Comparison of ENCODE assay signal across 11 mouse cellular contexts in the genomic region with DNA sequence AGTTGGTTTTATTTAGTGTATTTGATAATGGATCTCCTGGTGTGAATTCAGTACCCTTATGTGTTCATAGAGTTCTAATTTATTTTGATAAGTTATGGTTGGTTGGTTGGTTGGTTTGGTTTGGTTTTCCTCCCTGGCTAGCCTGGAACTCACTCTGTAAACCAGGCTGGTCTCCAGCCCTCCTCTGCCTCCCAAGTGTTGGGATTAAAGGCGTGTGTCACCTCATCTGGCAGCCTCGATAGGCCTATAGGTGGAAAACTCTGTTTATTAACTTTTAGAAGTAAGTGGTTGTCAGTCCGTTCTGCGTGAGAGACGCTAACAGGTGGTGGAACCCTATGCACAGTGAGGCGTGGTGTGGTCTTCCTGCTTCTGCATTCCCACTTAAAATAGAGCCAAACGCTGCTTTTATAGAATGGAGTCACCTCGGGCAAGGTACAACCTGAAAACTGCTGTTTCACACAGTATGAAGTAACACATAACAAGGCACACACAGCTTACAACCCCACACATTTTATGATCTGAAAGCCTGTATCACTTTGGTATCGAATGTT. TPM values are rescaled to one million over a fixed set of nuclear protein-coding genes. Genes with fewer than 3 reads are reported as not detected.
A peak's percentile ranks its signal among the peaks of the same experiment; 100 is the strongest.
DNase-seq lines count a peak whose midpoint lies in the region; ATAC-seq and TF ChIP-seq lines count a peak whose summit lies in the region.
"Had no signal": no experiment of that assay in that cellular context is flagged by ENCODE, and none has a peak within 500 bp of the region (broad histone marks: within the 10 kb centered on the region; RNA-seq: fewer than 3 reads in every experiment).

No protein-coding gene starts in this region.

- peaks cover 13% of the 10 kb centered on the region for H3K4me1 ChIP-seq in kidney, adult 2 months (ENCODE audit: control insufficient read depth, insufficient read depth, low read length)
- peaks cover 17% of the 10 kb centered on the region for H3K4me1 ChIP-seq in kidney, embryonic 16.5 days (ENCODE audit: insufficient read depth, low read length)
- H3K4me1 ChIP-seq in ES-Bruce4 (ENCODE audit: control insufficient read depth, insufficient read depth, low read length): no peaks in the 10 kb centered on the region
- H3K4me1 ChIP-seq in hindbrain, embryonic 12.5 days: peaks cover 20% of the 10 kb centered on the region
- peaks cover 19% of the 10 kb centered on the region for H3K4me1 ChIP-seq in midbrain, embryonic 13.5 days (replicated peaks)

- no peak overlapping the region for H3K4me3 ChIP-seq in kidney, adult 2 months (ENCODE audit: insufficient read depth, low read depth, low read length)
- H3K4me3 ChIP-seq in kidney, embryonic 16.5 days (ENCODE audit: low read length): no peak overlapping the region
- H3K4me3 ChIP-seq in ES-Bruce4 (ENCODE audit: low read depth, low read length): no peak overlapping the region
- no peak overlapping the region for H3K4me3 ChIP-seq in hindbrain, embryonic 12.5 days
- H3K4me3 ChIP-seq in midbrain, embryonic 13.5 days (replicated peaks): no peak overlapping the region
- H3K4me3 ChIP-seq in left cerebral cortex, adult 2 months: no peak overlapping the region

- no peaks in the 10 kb centered on the region for H3K36me3 ChIP-seq in kidney, adult 2 months (ENCODE audit: control insufficient read depth, insufficient read depth, low read length)
- no peaks in the 10 kb centered on the region for H3K36me3 ChIP-seq in kidney, embryonic 16.5 days (ENCODE audit: insufficient read depth, low read length)
- H3K36me3 ChIP-seq in ES-Bruce4 (ENCODE audit: control insufficient read depth, insufficient read depth, low read length, poor library complexity, severe bottlenecking): no peaks in the 10 kb centered on the region
- H3K36me3 ChIP-seq in hindbrain, embryonic 12.5 days: no peaks in the 10 kb centered on the region
- no peaks in the 10 kb centered on the region for H3K36me3 ChIP-seq in midbrain, embryonic 13.5 days

- ATAC-seq in kidney, embryonic 16.5 days (ENCODE audit: low FRiP score, low TSS enrichment): no peak
- no peak for ATAC-seq in hindbrain, embryonic 12.5 days (ENCODE audit: low FRiP score)
- no peak for ATAC-seq in midbrain, embryonic 13.5 days

- WGBS in kidney, adult 2 months: 73% methylated on average over 9 of the region's 9 CpGs
- WGBS in kidney, embryonic 16.5 days: 90% methylated on average over 9 of the region's 9 CpGs
- 98% methylated on average over 9 of the region's 9 CpGs for WGBS in hindbrain, embryonic 12.5 days
- 94% methylated on average over 9 of the region's 9 CpGs for WGBS in midbrain, embryonic 13.5 days

- no peak overlapping the region for H3K4me2 ChIP-seq in kidney, embryonic 16.5 days (replicated peaks; ENCODE audit: low read depth, low read length)
- H3K4me2 ChIP-seq in hindbrain, embryonic 12.5 days (replicated peaks): peak overlapping the region; percentile 73; the same call in 1 of the 2 replicates
- H3K4me2 ChIP-seq in midbrain, embryonic 13.5 days (replicated peaks): peak overlapping the region; percentile 66

- no peak for TF ChIP-seq CTCF in kidney, adult 2 months (conservative IDR thresholded peaks at IDR 0.05; ENCODE audit: insufficient read depth, insufficient read length, low read depth, low read length)
- no peak for TF ChIP-seq CTCF in ES-Bruce4 (IDR thresholded peaks at IDR 0.05; ENCODE audit: low read depth, low read length)
- TF ChIP-seq CTCF in left cerebral cortex, adult 2 months (IDR thresholded peaks at IDR 0.05): no peak

- H3K9ac ChIP-seq in kidney, embryonic 16.5 days (replicated peaks; ENCODE audit: low read length): no peak overlapping the region
- peak overlapping the region; percentile 81 for H3K9ac ChIP-seq in ES-Bruce4 (ENCODE audit: low read depth, poor library complexity, severe bottlenecking)
- no peak overlapping the region for H3K9ac ChIP-seq in hindbrain, embryonic 12.5 days
- no peak overlapping the region; the same call in 1 of the 2 replicates for H3K9ac ChIP-seq in midbrain, embryonic 13.5 days (replicated peaks)

- peak overlapping the region; percentile 73; the same call in 1 of the 2 replicates for H3K27ac ChIP-seq in kidney, adult 2 months (ENCODE audit: insufficient read depth, low read depth, low read length)
- no peak overlapping the region for H3K27ac ChIP-seq in kidney, embryonic 16.5 days (ENCODE audit: low read length)
- H3K27ac ChIP-seq in ES-Bruce4 (ENCODE audit: insufficient read depth, low read length): no peak overlapping the region
- no peak overlapping the region for H3K27ac ChIP-seq in hindbrain, embryonic 12.5 days
- no peak overlapping the region for H3K27ac ChIP-seq in midbrain, embryonic 13.5 days
- H3K27ac ChIP-seq in left cerebral cortex, adult 2 months: no peak overlapping the region

- no peak for TF ChIP-seq EP300 in ES-Bruce4 (IDR thresholded peaks at IDR 0.05; ENCODE audit: insufficient read depth, low read depth, low read length)

- H3K9me3 ChIP-seq in kidney, embryonic 16.5 days (ENCODE audit: low read length): no peaks in the 10 kb centered on the region
- no peaks in the 10 kb centered on the region for H3K9me3 ChIP-seq in ES-Bruce4 (replicated peaks; ENCODE audit: control insufficient read depth, insufficient read depth, low read length, poor library complexity, severe bottlenecking)
- no peaks in the 10 kb centered on the region for H3K9me3 ChIP-seq in hindbrain, embryonic 12.5 days (replicated peaks)
- no peaks in the 10 kb centered on the region for H3K9me3 ChIP-seq in midbrain, embryonic 13.5 days

- H3K27me3 ChIP-seq in kidney, adult 2 months (replicated peaks; ENCODE audit: control insufficient read depth, insufficient read depth, low read length): no peaks in the 10 kb centered on the region
- H3K27me3 ChIP-seq in kidney, embryonic 16.5 days (ENCODE audit: insufficient read depth, low read length): no peaks in the 10 kb centered on the region
- no peaks in the 10 kb centered on the region for H3K27me3 ChIP-seq in ES-Bruce4 (ENCODE audit: control insufficient read depth, insufficient read depth, low read length, poor library complexity, severe bottlenecking)
- no peaks in the 10 kb centered on the region for H3K27me3 ChIP-seq in hindbrain, embryonic 12.5 days
- no peaks in the 10 kb centered on the region for H3K27me3 ChIP-seq in midbrain, embryonic 13.5 days

- intact Hi-C loops in left cerebral cortex, adult 2 months (cut with DNase I): no loop called here

- DNase-seq in kidney, adult 2 months: no peak
- no peak for DNase-seq in MN1 (ENCODE audit: low spot score)
- DNase-seq in left cerebral cortex, adult 2 months (ENCODE audit: extremely low spot score in 1 of 2, low spot score in 2 of 2): no peak
- DNase-seq in kidney, postnatal 4 days: no peak
- DNase-seq: cerebellum, adult 11-12 months; thymus, postnatal 25 days had no signal

- TF ChIP-seq POLR2A in kidney, adult 2 months (IDR thresholded peaks at IDR 0.05; ENCODE audit: low read depth, low read length): no peak
- TF ChIP-seq POLR2A in ES-Bruce4 (IDR thresholded peaks at IDR 0.05; ENCODE audit: insufficient read depth, low read length): no peak

RNA-seq across cellular contexts. Expression of gene BC004004, which starts 1.6 kb away (rescaled TPM):
- 219 and 228 TPM in 2 replicates for polyA plus RNA-seq in kidney, adult 2 months (2012; rRNA removed)
- 85.6 TPM in 2 replicates for polyA plus RNA-seq in kidney, embryonic 16.5 days (2015; fragmentation: Nextera tagmentation; extraction: Ambion mirVana)
- 39.5 and 54.0 TPM in 2 replicates for polyA plus RNA-seq in ES-Bruce4 (2011; ENCODE audit: insufficient read depth, insufficient read length, low read depth, missing spikeins)
- 72.5 and 76.9 TPM in 2 replicates for polyA plus RNA-seq in hindbrain, embryonic 12.5 days (2016; fragmentation: Nextera tagmentation; extraction: Ambion mirVana)
- polyA plus RNA-seq in midbrain, embryonic 13.5 days (2015; fragmentation: Nextera tagmentation; extraction: Ambion mirVana): 99.1 and 105 TPM in 2 replicates
- 10 to 100 TPM; 78.9 to 85.0 TPM for total RNA-seq in left cerebral cortex, adult 2 months (2021)

RNA-seq across cellular contexts. Expression of gene Ppil1, which starts 6.2 kb away (rescaled TPM):
- polyA plus RNA-seq in kidney, adult 2 months (2012; rRNA removed): 21.5 and 23.5 TPM in 2 replicates
- polyA plus RNA-seq in kidney, embryonic 16.5 days (2015; fragmentation: Nextera tagmentation; extraction: Ambion mirVana): 167 and 186 TPM in 2 replicates
- polyA plus RNA-seq in ES-Bruce4 (2011; ENCODE audit: insufficient read depth, insufficient read length, low read depth, missing spikeins): 92.7 and 101 TPM in 2 replicates
- 102 and 105 TPM in 2 replicates for polyA plus RNA-seq in hindbrain, embryonic 12.5 days (2016; fragmentation: Nextera tagmentation; extraction: Ambion mirVana)
- 120 and 128 TPM in 2 replicates for polyA plus RNA-seq in midbrain, embryonic 13.5 days (2015; fragmentation: Nextera tagmentation; extraction: Ambion mirVana)
- 10 to 100 TPM; 19.8 to 20.0 TPM for total RNA-seq in left cerebral cortex, adult 2 months (2021)

RNA-seq across cellular contexts. Expression of gene Cpne5, which starts 32.3 kb away (rescaled TPM):
- polyA plus RNA-seq in kidney, adult 2 months (2012; rRNA removed): 0.78 and 1.2 TPM in 2 replicates
- polyA plus RNA-seq in kidney, embryonic 16.5 days (2015; fragmentation: Nextera tagmentation; extraction: Ambion mirVana): 8.2 and 10.0 TPM in 2 replicates
- 1.8 and 4.4 TPM in 2 replicates for polyA plus RNA-seq in ES-Bruce4 (2011; ENCODE audit: insufficient read depth, insufficient read length, low read depth, missing spikeins)
- 6.0 and 6.1 TPM in 2 replicates for polyA plus RNA-seq in hindbrain, embryonic 12.5 days (2016; fragmentation: Nextera tagmentation; extraction: Ambion mirVana)
- polyA plus RNA-seq in midbrain, embryonic 13.5 days (2015; fragmentation: Nextera tagmentation; extraction: Ambion mirVana): 20.5 and 22.0 TPM in 2 replicates
- total RNA-seq in left cerebral cortex, adult 2 months (2021): 100 to 1,000 TPM; 141 to 148 TPM
- total RNA-seq: liver, adult 2 months had no signal
- polyA plus RNA-seq: liver, adult 2 months had no signal

RNA-seq across cellular contexts. Expression of gene Pi16, which starts 47.3 kb away (rescaled TPM):
- polyA plus RNA-seq in kidney, adult 2 months (2012; rRNA removed): 18.4 and 22.2 TPM in 2 replicates
- 2.4 and 3.1 TPM in 2 replicates for polyA plus RNA-seq in kidney, embryonic 16.5 days (2015; fragmentation: Nextera tagmentation; extraction: Ambion mirVana)
- 0.39 TPM in 1 of 2 replicates, not detected in the other for polyA plus RNA-seq in ES-Bruce4 (2011; ENCODE audit: insufficient read depth, insufficient read length, low read depth, missing spikeins)
- 0.97 and 1.2 TPM in 2 replicates for polyA plus RNA-seq in hindbrain, embryonic 12.5 days (2016; fragmentation: Nextera tagmentation; extraction: Ambion mirVana)
- polyA plus RNA-seq in midbrain, embryonic 13.5 days (2015; fragmentation: Nextera tagmentation; extraction: Ambion mirVana): 1.9 and 2.2 TPM in 2 replicates
- 1 to 10 TPM; 1.2 to 1.4 TPM for total RNA-seq in left cerebral cortex, adult 2 months (2021)
